Mouse (Mus musculus) hindbrain, embryonic 15.5 days (tissue): ENCODE data around the gene Tmem163. TPM values are rescaled to one million over a fixed set of nuclear protein-coding genes. Genes with fewer than 3 reads are reported as not detected.

Experiments used
- ATAC-seq: fragments of 200-750 bp; cut with Nextera tagmentation; 2 replicates; pipeline ENCODE4 v1.8.0; 2017; ENCODE audit warnings: low read depth, moderate number of reproducible peaks, moderate TSS enrichment; ENCODE audit not compliant: low FRiP score
- H3K27ac ChIP-seq: fragments of 300-500 bp; sonication (generic); replicated peaks from 2 replicates; pipeline ENCODE4 v1.5.1; 2015; ENCODE audit warnings: mild to moderate bottlenecking, inconsistent platforms
- H3K27me3 ChIP-seq: fragments of 300-500 bp; sonication (generic); 2 replicates; pipeline ENCODE4 v1.6.1; 2015; ENCODE audit warnings: control low read depth, inconsistent platforms
- H3K36me3 ChIP-seq: fragments of 300-500 bp; sonication (generic); 2 replicates; pipeline ENCODE4 v1.6.1; 2015; ENCODE audit warnings: control low read depth, inconsistent platforms
- H3K4me1 ChIP-seq: fragments of 300-500 bp; sonication (generic); replicated peaks from 2 replicates; pipeline ENCODE4 v1.6.1; 2015; ENCODE audit warnings: control low read depth, inconsistent platforms
- H3K4me2 ChIP-seq: fragments of 300-500 bp; sonication (generic); 2 replicates; pipeline ENCODE4 v1.6.1; 2015; ENCODE audit warnings: moderate library complexity, mild to moderate bottlenecking, inconsistent platforms
- H3K4me3 ChIP-seq: fragments of 300-500 bp; sonication (generic); 2 replicates; pipeline ENCODE4 v1.5.1; 2015; ENCODE audit warnings: mild to moderate bottlenecking, inconsistent platforms
- H3K9ac ChIP-seq: fragments of 300-500 bp; sonication (generic); 2 replicates; pipeline ENCODE4 v1.6.1; 2015; ENCODE audit warnings: inconsistent platforms
- H3K9me3 ChIP-seq: fragments of 300-500 bp; sonication (generic); 2 replicates; pipeline ENCODE4 v1.6.1; 2016; ENCODE audit warnings: control low read depth, inconsistent platforms
- WGBS: fragments of 180-500 bp; shearing (Covaris S2); methylation state at CpG from one replicate; pipeline ENCODE4 v1.1.7; 2015; 5-methylcytosine and 5-hydroxymethylcytosine counted together
- polyA plus RNA-seq: library from polyadenylated mRNA; unstranded; fragments of >200 nt; fragmentation: Nextera tagmentation; extraction: Ambion mirVana; gene quantifications from 2 replicates; pipeline ENCODE4 v1.2.1, GENCODE M21; 2015

Tmem163 gene
- polyA plus RNA-seq, 1 experiment from 2014 or later: 49.5 TPM

DNA sequence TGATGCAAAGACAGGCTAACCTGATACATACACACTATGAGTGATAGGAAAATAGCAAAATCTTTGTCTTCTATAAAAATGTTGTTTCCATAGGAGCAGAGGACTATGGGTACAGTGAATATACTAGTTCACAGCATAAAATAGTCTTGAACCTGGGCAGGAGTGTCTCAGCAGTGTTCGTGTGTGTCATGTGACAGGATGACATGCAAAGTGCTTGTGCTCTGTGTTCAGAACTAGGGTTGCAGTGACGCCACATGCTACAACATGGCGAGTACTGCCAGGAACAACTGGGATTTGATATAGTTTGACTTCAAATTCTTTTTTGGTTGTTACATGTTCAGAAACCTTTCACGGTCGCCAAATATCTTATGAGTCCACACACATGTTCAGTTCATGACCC is 92.3 kb downstream of the Tmem163 start:
- no peaks in the 10 kb centered on the region for H3K27me3 ChIP-seq
- no peak overlapping the region for H3K4me2 ChIP-seq
- no peaks in the 10 kb centered on the region for H3K9me3 ChIP-seq
- ATAC-seq: no peak
- no peak overlapping the region for H3K4me3 ChIP-seq
- H3K9ac ChIP-seq: no peak overlapping the region
- H3K4me1 ChIP-seq: no peaks in the 10 kb centered on the region
- WGBS: 91% methylated on average over 5 of the region's 5 CpGs
- no peak overlapping the region for H3K27ac ChIP-seq
- H3K36me3 ChIP-seq: no peaks in the 10 kb centered on the region

- Histone ChIP-seq H3K9me3 (no peaks in the 10 kb centered on the region), H3K4me2 (no peak overlapping the region), H3K36me3 (no peaks in the 10 kb centered on the region), H3K4me1 (no peaks in the 10 kb centered on the region), H3K4me3 (no peak overlapping the region), H3K27me3 (no peaks in the 10 kb centered on the region), H3K27ac (no peak overlapping the region), H3K9ac (no peak overlapping the region)
- ATAC-seq: no peak
- WGBS: 78% methylated on average over 1 of the region's 1 CpGs
Observed at GRCm38 (mm10) chr1:127586156-127586555, 93.2 kb downstream of the Tmem163 start.

GRCm38 (mm10) chr1:127577981-127578380 is 101.4 kb downstream of the Tmem163 start:
- no peak overlapping the region for H3K27ac ChIP-seq
- H3K36me3 ChIP-seq: no peaks in the 10 kb centered on the region
- 59% methylated on average over 5 of the region's 5 CpGs for WGBS
- no peak overlapping the region for H3K4me3 ChIP-seq
- H3K4me2 ChIP-seq: no peak overlapping the region
- no peak overlapping the region for H3K9ac ChIP-seq
- no peaks in the 10 kb centered on the region for H3K9me3 ChIP-seq
- H3K27me3 ChIP-seq: no peaks in the 10 kb centered on the region
- H3K4me1 ChIP-seq: peaks cover 23% of the 10 kb centered on the region
- no peak for ATAC-seq

DNA sequence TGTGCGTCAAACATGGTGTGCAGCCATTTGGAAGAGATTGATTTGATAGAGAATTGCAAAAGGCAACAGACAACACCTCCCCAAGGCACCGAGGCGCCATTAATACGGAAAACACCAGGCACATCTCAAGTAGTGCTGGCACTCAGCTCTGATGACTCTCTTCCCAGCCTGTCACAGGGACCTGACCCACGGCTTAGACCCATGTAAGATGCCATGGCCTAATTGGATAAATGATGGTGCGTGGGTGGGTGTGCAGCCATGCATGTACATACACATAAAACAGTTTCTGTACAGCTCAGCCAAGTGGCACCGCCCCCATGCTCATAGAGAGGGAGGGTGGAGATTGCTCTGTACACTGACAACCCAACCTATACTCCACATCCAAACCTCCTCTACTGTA is 102.3 kb downstream of the Tmem163 start:
- Histone ChIP-seq H3K4me1 (peaks cover 23% of the 10 kb centered on the region), H3K27me3 (no peaks in the 10 kb centered on the region), H3K9ac (no peak overlapping the region), H3K4me3 (no peak overlapping the region), H3K27ac (no peak overlapping the region), H3K4me2 (peak overlapping the region; percentile 22), H3K36me3 (no peaks in the 10 kb centered on the region), H3K9me3 (no peaks in the 10 kb centered on the region)
- peak; percentile 64; the same call in 1 of the 2 replicates for ATAC-seq
- WGBS: 32% methylated on average over 7 of the region's 7 CpGs

DNA sequence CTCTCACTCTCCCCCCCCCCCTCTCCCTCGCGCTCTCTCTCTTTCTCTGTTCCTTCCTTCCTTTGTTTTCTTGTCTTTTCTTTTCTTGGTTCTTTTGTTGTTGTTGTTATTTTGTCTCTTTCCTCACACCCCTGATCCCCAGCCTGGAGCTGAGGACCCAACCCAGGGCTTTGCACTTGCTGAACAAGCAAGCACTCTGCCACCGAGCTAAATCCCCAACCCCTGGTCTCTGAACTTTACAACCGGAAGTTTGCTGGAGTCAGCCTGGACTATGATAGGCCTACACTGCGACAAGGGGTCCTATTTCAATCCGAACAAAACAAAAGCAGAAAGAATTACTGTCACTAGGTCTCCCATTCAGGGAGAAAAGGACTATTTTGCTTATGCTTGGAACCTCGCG is 102.8 kb downstream of the Tmem163 start:
- Histone ChIP-seq H3K9me3 (no peaks in the 10 kb centered on the region), H3K36me3 (no peaks in the 10 kb centered on the region), H3K27ac (no peak overlapping the region), H3K4me1 (peaks cover 23% of the 10 kb centered on the region), H3K4me3 (no peak overlapping the region), H3K27me3 (no peaks in the 10 kb centered on the region), H3K9ac (no peak overlapping the region), H3K4me2 (peak overlapping the region; percentile 22)
- no peak for ATAC-seq
- WGBS: 12% methylated on average over 8 of the region's 8 CpGs

GRCm38 (mm10) chr1:127576143-127576542 is 103.2 kb downstream of the Tmem163 start:
- Histone ChIP-seq H3K27ac (no peak overlapping the region), H3K9ac (no peak overlapping the region), H3K4me2 (no peak overlapping the region), H3K4me3 (no peak overlapping the region), H3K27me3 (no peaks in the 10 kb centered on the region), H3K9me3 (no peaks in the 10 kb centered on the region), H3K36me3 (no peaks in the 10 kb centered on the region), H3K4me1 (peaks cover 23% of the 10 kb centered on the region)
- WGBS: 23% methylated on average over 3 of the region's 3 CpGs
- ATAC-seq: no peak

- WGBS: 10% methylated on average over 4 of the region's 4 CpGs
- H3K27ac ChIP-seq: no peak overlapping the region
Observed at GRCm38 (mm10) chr1:127575692-127576091, 103.7 kb downstream of the Tmem163 start.

DNA sequence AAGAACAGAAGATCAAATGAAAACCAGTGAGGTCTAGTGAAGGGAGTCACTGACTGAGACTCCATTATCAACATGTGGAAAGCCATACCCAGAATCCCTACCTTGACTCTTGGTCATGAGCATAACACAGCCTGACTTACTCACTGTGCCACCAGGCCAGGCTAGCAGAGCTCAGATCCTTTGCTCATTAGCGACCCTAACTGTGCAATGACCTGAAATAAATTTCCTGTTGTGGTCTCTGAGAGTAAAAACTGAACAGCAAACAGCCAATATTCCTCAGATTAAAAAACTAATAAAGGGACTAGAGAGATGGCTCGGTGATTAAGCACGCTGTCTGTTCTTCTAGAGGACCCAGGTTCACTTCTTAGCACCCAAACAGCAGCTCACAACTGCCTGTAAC is 106.2 kb downstream of the Tmem163 start:
- Histone ChIP-seq H3K9me3 (no peaks in the 10 kb centered on the region), H3K27me3 (no peaks in the 10 kb centered on the region), H3K4me3 (no peak overlapping the region), H3K36me3 (no peaks in the 10 kb centered on the region), H3K27ac (no peak overlapping the region), H3K4me1 (peaks cover 23% of the 10 kb centered on the region), H3K4me2 (no peak overlapping the region), H3K9ac (no peak overlapping the region)
- ATAC-seq: no peak
- WGBS: 72% methylated on average over 3 of the region's 3 CpGs

More at GRCm38 (mm10) chr1:127575692-127576091, 103.7 kb downstream of the Tmem163 start:
- H3K4me1 ChIP-seq: peaks cover 23% of the 10 kb centered on the region
- no peaks in the 10 kb centered on the region for H3K36me3 ChIP-seq
- no peak for ATAC-seq
- H3K4me2 ChIP-seq: no peak overlapping the region
- no peak overlapping the region for H3K9ac ChIP-seq
- H3K4me3 ChIP-seq: no peak overlapping the region
- H3K27me3 ChIP-seq: no peaks in the 10 kb centered on the region
- H3K9me3 ChIP-seq: no peaks in the 10 kb centered on the region

- Histone ChIP-seq H3K36me3 (no peaks in the 10 kb centered on the region), H3K27me3 (no peaks in the 10 kb centered on the region), H3K9me3 (no peaks in the 10 kb centered on the region), H3K27ac (no peak overlapping the region), H3K4me2 (no peak overlapping the region), H3K9ac (no peak overlapping the region), H3K4me3 (no peak overlapping the region), H3K4me1 (peaks cover 2% of the 10 kb centered on the region; the same call in 1 of the 2 replicates)
- ATAC-seq: no peak
- WGBS: 75% methylated on average over 3 of the region's 3 CpGs
Observed at GRCm38 (mm10) chr1:127568641-127569040, 110.7 kb downstream of the Tmem163 start.

- peaks cover 10% of the 10 kb centered on the region for H3K4me1 ChIP-seq
- H3K9me3 ChIP-seq: no peaks in the 10 kb centered on the region
- H3K9ac ChIP-seq: no peak overlapping the region
- H3K36me3 ChIP-seq: no peaks in the 10 kb centered on the region
- no peak overlapping the region for H3K4me2 ChIP-seq
- peak overlapping the region; percentile 49; the same call in 1 of the 2 replicates for H3K27ac ChIP-seq
- H3K4me3 ChIP-seq: no peak overlapping the region
- WGBS: 25% methylated on average over 2 of the region's 2 CpGs
- ATAC-seq: no peak
- H3K27me3 ChIP-seq: no peaks in the 10 kb centered on the region
Observed at GRCm38 (mm10) chr1:127556486-127556845, 122.9 kb downstream of the Tmem163 start.

DNA sequence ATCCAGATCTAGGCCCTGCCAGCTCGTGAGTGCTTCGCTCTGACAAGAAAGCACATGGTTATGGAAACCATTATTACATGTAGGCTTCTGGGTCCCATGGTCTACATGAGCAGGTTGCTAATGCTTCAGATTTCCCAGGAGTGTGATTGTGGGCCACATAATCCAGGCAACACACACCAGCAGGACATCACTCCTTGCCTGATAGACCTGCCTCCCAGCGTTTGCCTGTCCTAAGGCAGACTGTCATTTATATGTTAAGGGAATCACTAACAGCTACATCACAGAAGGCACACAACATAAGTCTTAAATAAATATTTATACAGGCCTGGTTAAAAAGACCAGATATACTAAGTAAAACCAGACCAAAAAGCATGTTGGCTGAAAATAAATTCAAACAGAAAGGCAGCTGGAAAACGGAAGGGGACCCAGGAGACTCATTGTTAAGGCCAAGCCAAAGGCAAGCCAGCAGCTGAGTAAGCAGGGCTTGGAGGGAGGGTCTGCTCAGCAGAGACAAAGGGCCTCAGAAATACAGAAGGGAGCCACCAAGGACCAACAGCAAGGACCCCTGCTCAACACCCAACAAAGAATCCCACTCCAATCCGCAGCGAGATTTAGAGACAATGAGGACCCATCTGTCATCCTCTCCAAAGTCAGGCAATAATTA is 123.4 kb downstream of the Tmem163 start:
- Histone ChIP-seq H3K27me3 (no peaks in the 10 kb centered on the region), H3K36me3 (no peaks in the 10 kb centered on the region), H3K4me3 (no peak overlapping the region), H3K4me1 (peaks cover 10% of the 10 kb centered on the region), H3K4me2 (no peak overlapping the region), H3K9me3 (no peaks in the 10 kb centered on the region), H3K9ac (no peak overlapping the region), H3K27ac (peak overlapping the region; percentile 49)
- peak; percentile 66; the same call in 1 of the 2 replicates for ATAC-seq
- 22% methylated on average over 6 of the region's 6 CpGs for WGBS

- WGBS: 46% methylated on average over 4 of the region's 4 CpGs
- no peaks in the 10 kb centered on the region for H3K36me3 ChIP-seq
- H3K9ac ChIP-seq: no peak overlapping the region
- no peak overlapping the region for H3K4me2 ChIP-seq
- no peak for ATAC-seq
- H3K9me3 ChIP-seq: no peaks in the 10 kb centered on the region
- no peak overlapping the region for H3K27ac ChIP-seq
- H3K4me1 ChIP-seq: no peaks in the 10 kb centered on the region
- H3K4me3 ChIP-seq: no peak overlapping the region
- H3K27me3 ChIP-seq: no peaks in the 10 kb centered on the region
Observed at GRCm38 (mm10) chr1:127548078-127548477, 131.3 kb downstream of the Tmem163 start.

- no peak overlapping the region for H3K27ac ChIP-seq
- H3K9ac ChIP-seq: no peak overlapping the region
- no peak for ATAC-seq
- peaks cover under 1% of the 10 kb centered on the region for H3K4me1 ChIP-seq
- H3K4me2 ChIP-seq: no peak overlapping the region
- H3K4me3 ChIP-seq: no peak overlapping the region
- WGBS: 25% methylated on average over 1 of the region's 1 CpGs
- H3K9me3 ChIP-seq: no peaks in the 10 kb centered on the region
- no peaks in the 10 kb centered on the region for H3K27me3 ChIP-seq
- H3K36me3 ChIP-seq: no peaks in the 10 kb centered on the region
Observed at GRCm38 (mm10) chr1:127542756-127543155, 136.6 kb downstream of the Tmem163 start.
